Mouse (Mus musculus): ENCODE measurements around the gene Gfm2.

DNA sequence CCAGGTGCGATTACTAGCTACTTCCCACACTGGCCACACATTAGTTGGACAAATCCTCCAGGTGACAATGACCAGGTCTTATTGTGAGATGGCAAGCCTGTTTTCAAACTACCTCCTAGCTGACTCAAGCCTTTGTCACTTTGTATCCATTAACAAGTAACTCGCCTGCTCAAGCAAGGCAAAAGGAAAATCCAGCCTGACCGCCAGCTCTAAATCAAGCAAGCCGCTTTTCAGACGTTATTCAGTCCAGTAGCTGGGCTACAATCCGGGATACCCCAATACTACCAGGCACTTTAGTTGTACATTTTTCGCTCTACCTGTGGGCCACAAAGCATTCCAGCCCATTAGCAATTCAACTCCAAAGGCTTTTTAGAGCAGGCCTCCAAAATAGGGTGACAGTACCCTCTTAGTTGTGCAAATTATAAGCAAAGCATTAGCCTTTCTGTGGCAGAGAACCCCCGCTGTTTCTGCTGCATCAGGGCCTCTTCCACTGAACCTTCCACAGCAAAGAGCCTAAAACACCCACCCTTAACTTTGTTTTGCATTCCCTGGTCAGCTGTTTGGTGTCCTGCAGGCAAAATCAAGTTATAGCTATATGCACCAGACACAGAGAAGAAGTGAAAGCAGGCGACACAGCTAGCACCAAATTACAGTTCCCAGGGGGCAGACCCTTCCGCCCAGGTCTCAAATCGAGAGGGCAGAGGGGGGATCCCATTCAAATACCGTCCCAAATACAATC is 58.6 kb downstream of the Gfm2 start:
- TF ChIP-seq EP300 (IDR thresholded peaks at IDR 0.05; ENCODE audit: low read depth in 1 of 2, low read length in 2 of 2): no peak
- TF ChIP-seq RAD21 (IDR thresholded peaks at IDR 0.05; ENCODE audit: low read depth, low read length): no peak
- TF ChIP-seq CTCF (IDR thresholded peaks at IDR 0.05 in 2 of 3, conservative IDR thresholded peaks at IDR 0.05 in 1 of 3; ENCODE audit: control insufficient read depth in 1 of 3, insufficient read depth in 1 of 3, low read depth in 2 of 3, low read length in 3 of 3, poor library complexity in 1 of 3, severe bottlenecking in 1 of 3): no peak
- no peak for TF ChIP-seq POLR2A (IDR thresholded peaks at IDR 0.05; ENCODE audit: control insufficient read depth in 1 of 2, insufficient read depth in 1 of 2, low read depth in 1 of 2, low read length in 2 of 2, poor library complexity in 1 of 2)

Data from MEL (cell line).